Mouse (Mus musculus): ENCODE data around the gene Dnmt3a.

Gene Dnmt3a

GRCm38 (mm10) chr12:3819899-3820298 lies 14.1 kb downstream of the Dnmt3a start:
- DNase-seq (ENCODE audit: low spot score) = no peak

- DNase-seq (ENCODE audit: low spot score) = peak; percentile 54
These were observed 17.6 kb downstream of the Dnmt3a start for GRCm38 (mm10) chr12:3823408-3823807.

- no peak for DNase-seq (ENCODE audit: low spot score)
These were observed 19.3 kb downstream of the Dnmt3a start for GRCm38 (mm10) chr12:3824906-3825713.

GRCm38 (mm10) chr12:3825714-3826080 lies 19.9 kb downstream of the Dnmt3a start:
- no peak for DNase-seq (ENCODE audit: low spot score)

GRCm38 (mm10) chr12:3827771-3828170 lies 22.0 kb downstream of the Dnmt3a start:
- no peak for DNase-seq (ENCODE audit: low spot score)

GRCm38 (mm10) chr12:3833059-3833760 lies 27.4 kb downstream of the Dnmt3a start:
- DNase-seq (ENCODE audit: low spot score) = no peak

- no peak for DNase-seq (ENCODE audit: low spot score)
These were observed 28.1 kb downstream of the Dnmt3a start for GRCm38 (mm10) chr12:3833851-3834273.

GRCm38 (mm10) chr12:3834373-3835314 lies 28.8 kb downstream of the Dnmt3a start:
- peak; percentile 55 for DNase-seq (ENCODE audit: low spot score)

- peak; percentile 32 for DNase-seq (ENCODE audit: low spot score)
These were observed 29.8 kb downstream of the Dnmt3a start for GRCm38 (mm10) chr12:3835576-3835975.

- DNase-seq (ENCODE audit: low spot score) = no peak
These were observed 31.4 kb downstream of the Dnmt3a start for GRCm38 (mm10) chr12:3837081-3837832.

GRCm38 (mm10) chr12:3838009-3838408 lies 32.2 kb downstream of the Dnmt3a start:
- no peak for DNase-seq (ENCODE audit: low spot score)

- DNase-seq (ENCODE audit: low spot score) = no peak
These were observed 33.9 kb downstream of the Dnmt3a start for GRCm38 (mm10) chr12:3839662-3840061.

- no peak for DNase-seq (ENCODE audit: low spot score)
These were observed 35.3 kb downstream of the Dnmt3a start for GRCm38 (mm10) chr12:3841121-3841520.

GRCm38 (mm10) chr12:3842843-3843242 lies 37.0 kb downstream of the Dnmt3a start:
- no peak for DNase-seq (ENCODE audit: low spot score)

- no peak for DNase-seq (ENCODE audit: low spot score)
These were observed 37.6 kb downstream of the Dnmt3a start for GRCm38 (mm10) chr12:3843371-3843861.

- no peak for DNase-seq (ENCODE audit: low spot score)
These were observed 38.1 kb downstream of the Dnmt3a start for GRCm38 (mm10) chr12:3843918-3844317.

GRCm38 (mm10) chr12:3844335-3844734 lies 38.5 kb downstream of the Dnmt3a start:
- no peak for DNase-seq (ENCODE audit: low spot score)

GRCm38 (mm10) chr12:3849481-3849880 lies 43.7 kb downstream of the Dnmt3a start:
- no peak for DNase-seq (ENCODE audit: low spot score)

GRCm38 (mm10) chr12:3850165-3850564 lies 44.4 kb downstream of the Dnmt3a start:
- DNase-seq (ENCODE audit: low spot score) = no peak

- DNase-seq (ENCODE audit: low spot score) = no peak
These were observed 44.9 kb downstream of the Dnmt3a start for GRCm38 (mm10) chr12:3850731-3851130.

- no peak for DNase-seq (ENCODE audit: low spot score)
These were observed 45.4 kb downstream of the Dnmt3a start for GRCm38 (mm10) chr12:3851179-3851578.

All from T-cell, adult 2 months (primary cell).